Mouse (Mus musculus): ENCODE measurements at regions not wholly inside any gene's neighbourhood (a gene's known extent, or its start where the extent isn't known, plus 50 kb on each side); places are given as distances from the start of the nearest gene placed in this dataset.

DNA sequence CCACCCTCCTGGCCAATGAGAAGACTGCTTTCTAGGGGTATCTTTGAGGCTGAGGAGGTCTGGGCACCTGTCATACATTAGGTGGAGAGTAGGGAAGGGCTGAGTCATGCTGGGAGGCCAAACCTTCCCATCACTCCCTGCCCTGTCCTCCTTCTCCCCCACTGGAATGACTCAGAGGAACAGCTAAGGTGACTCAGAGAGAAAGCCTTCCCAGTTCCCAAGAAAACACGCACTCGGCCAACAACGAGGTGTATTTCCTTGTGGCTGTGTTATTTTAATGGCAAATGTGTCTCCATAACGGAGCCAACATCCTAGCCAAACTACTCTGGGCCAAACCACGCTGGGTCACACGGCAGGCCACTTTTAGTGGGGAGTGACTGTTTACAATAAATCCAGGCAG is 124.0 kb upstream of the Cdkn3 start:
- peaks cover 4% of the 10 kb centered on the region; the same call in 1 of the 2 replicates for H3K4me1 ChIP-seq
- H3K27me3 ChIP-seq, result no peaks in the 10 kb centered on the region
- H3K27ac ChIP-seq, result no peak overlapping the region
- no peak overlapping the region for H3K9ac ChIP-seq
- 84% methylated on average over 6 of the region's 6 CpGs for WGBS
- ATAC-seq (ENCODE audit: insufficient number of reproducible peaks, insufficient read depth, low FRiP score, low TSS enrichment), result no peak
- no peaks in the 10 kb centered on the region for H3K9me3 ChIP-seq
- H3K36me3 ChIP-seq, result no peaks in the 10 kb centered on the region
- no peak overlapping the region for H3K4me3 ChIP-seq
- no peak overlapping the region for H3K4me2 ChIP-seq (replicated peaks)

- peaks cover 4% of the 10 kb centered on the region; the same call in 1 of the 2 replicates for H3K4me1 ChIP-seq
- H3K9ac ChIP-seq, result no peak overlapping the region
- WGBS, result 80% methylated on average over 3 of the region's 3 CpGs
- ATAC-seq (ENCODE audit: insufficient number of reproducible peaks, insufficient read depth, low FRiP score, low TSS enrichment), result no peak
- no peaks in the 10 kb centered on the region for H3K27me3 ChIP-seq
- no peak overlapping the region for H3K4me3 ChIP-seq
- H3K4me2 ChIP-seq (replicated peaks), result no peak overlapping the region
- H3K36me3 ChIP-seq, result no peaks in the 10 kb centered on the region
- no peaks in the 10 kb centered on the region for H3K9me3 ChIP-seq
- no peak overlapping the region for H3K27ac ChIP-seq
Observed at GRCm38 (mm10) chr14:46635322-46635721, 125.0 kb upstream of the Cdkn3 start.

GRCm38 (mm10) chr14:46634656-46635244 is 125.6 kb upstream of the Cdkn3 start:
- 72% methylated on average over 12 of the region's 12 CpGs for WGBS
- no peak for ATAC-seq (ENCODE audit: insufficient number of reproducible peaks, insufficient read depth, low FRiP score, low TSS enrichment)
- Histone ChIP-seq H3K27me3 (no peaks in the 10 kb centered on the region), H3K4me3 (no peak overlapping the region), H3K4me2 (replicated peaks) (no peak overlapping the region), H3K4me1 (peaks cover 4% of the 10 kb centered on the region; the same call in 1 of the 2 replicates), H3K27ac (no peak overlapping the region), H3K9me3 (no peaks in the 10 kb centered on the region), H3K9ac (no peak overlapping the region), H3K36me3 (no peaks in the 10 kb centered on the region)

DNA sequence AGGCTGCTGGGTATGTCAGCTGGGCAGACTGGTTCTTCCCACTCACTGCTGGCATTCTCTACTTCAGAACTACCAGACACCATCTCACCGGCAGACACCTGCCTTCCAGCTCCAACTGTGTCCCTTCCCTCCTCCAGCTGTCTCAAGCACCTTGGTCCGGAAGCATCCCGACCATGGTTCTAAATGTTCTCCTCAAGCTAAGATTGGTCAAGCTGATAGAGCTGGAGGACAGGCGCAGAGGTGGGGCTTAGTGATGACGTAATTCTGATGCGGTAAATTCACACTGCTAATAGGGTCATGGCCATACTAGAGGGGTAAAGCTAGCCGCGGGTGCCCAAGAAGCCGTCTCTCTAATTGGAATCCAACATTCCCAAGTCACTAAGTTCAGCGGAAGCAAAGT is 126.1 kb upstream of the Cdkn3 start:
- H3K4me2 ChIP-seq (replicated peaks), result no peak overlapping the region
- ATAC-seq (ENCODE audit: insufficient number of reproducible peaks, insufficient read depth, low FRiP score, low TSS enrichment), result no peak
- H3K4me1 ChIP-seq, result peaks cover 4% of the 10 kb centered on the region; the same call in 1 of the 2 replicates
- WGBS, result 93% methylated on average over 10 of the region's 10 CpGs
- no peaks in the 10 kb centered on the region for H3K27me3 ChIP-seq
- H3K36me3 ChIP-seq, result no peaks in the 10 kb centered on the region
- H3K9me3 ChIP-seq, result no peaks in the 10 kb centered on the region
- H3K9ac ChIP-seq, result no peak overlapping the region
- H3K4me3 ChIP-seq, result no peak overlapping the region
- H3K27ac ChIP-seq, result no peak overlapping the region

DNA sequence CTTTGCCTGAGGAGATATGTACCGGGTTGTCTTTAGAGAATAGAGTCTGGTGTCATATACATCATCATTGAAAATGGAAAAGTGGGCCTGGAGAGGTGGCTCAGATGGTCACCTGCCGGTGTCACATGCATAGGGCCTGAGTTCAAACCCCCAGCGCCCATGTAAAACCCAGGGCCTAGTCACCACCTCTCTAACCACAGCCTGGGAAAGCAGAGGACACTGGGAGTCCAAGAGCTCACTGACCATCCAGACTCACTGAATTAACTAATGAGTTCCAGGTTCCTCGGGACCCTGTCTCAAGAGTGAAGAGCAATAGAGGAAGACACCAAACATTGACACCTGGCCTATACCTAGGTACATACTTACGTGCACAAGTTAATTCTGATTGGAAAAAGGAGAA is 132.7 kb upstream of the Cdkn3 start:
- Histone ChIP-seq H3K36me3 (no peaks in the 10 kb centered on the region), H3K9me3 (no peaks in the 10 kb centered on the region), H3K4me2 (replicated peaks) (no peak overlapping the region), H3K4me3 (no peak overlapping the region), H3K4me1 (no peaks in the 10 kb centered on the region), H3K27me3 (no peaks in the 10 kb centered on the region), H3K9ac (no peak overlapping the region), H3K27ac (no peak overlapping the region)
- WGBS, result 92% methylated on average over 5 of the region's 5 CpGs
- ATAC-seq (ENCODE audit: insufficient number of reproducible peaks, insufficient read depth, low FRiP score, low TSS enrichment), result no peak

DNA sequence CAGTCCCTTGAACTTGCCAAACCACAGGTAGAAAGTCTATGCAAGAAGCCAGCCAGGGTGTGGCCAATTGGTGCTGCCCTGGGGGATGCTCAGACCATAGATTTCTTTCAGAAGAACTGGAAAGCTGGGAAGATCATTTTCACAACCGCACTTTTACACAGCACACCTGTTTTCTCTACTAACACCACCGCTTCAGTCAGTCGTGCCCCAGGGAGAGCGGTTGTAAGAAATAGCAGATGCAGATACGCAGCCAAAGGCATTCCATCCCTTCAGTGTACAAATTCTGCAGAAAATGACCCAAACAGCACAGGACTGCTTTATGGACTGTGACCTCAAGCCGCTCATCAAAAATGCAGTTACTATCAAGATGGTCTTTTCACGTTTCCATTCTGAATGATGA is 134.6 kb upstream of the Cdkn3 start:
- Histone ChIP-seq H3K27me3 (no peaks in the 10 kb centered on the region), H3K4me2 (replicated peaks) (no peak overlapping the region), H3K4me1 (no peaks in the 10 kb centered on the region), H3K4me3 (no peak overlapping the region), H3K27ac (no peak overlapping the region), H3K9ac (no peak overlapping the region), H3K9me3 (no peaks in the 10 kb centered on the region), H3K36me3 (no peaks in the 10 kb centered on the region)
- no peak for ATAC-seq (ENCODE audit: insufficient number of reproducible peaks, insufficient read depth, low FRiP score, low TSS enrichment)
- 62% methylated on average over 7 of the region's 7 CpGs for WGBS

GRCm38 (mm10) chr14:46623645-46624044 is 136.7 kb upstream of the Cdkn3 start:
- Histone ChIP-seq H3K27ac (no peak overlapping the region), H3K36me3 (no peaks in the 10 kb centered on the region), H3K9ac (no peak overlapping the region), H3K4me3 (no peak overlapping the region), H3K4me2 (replicated peaks) (no peak overlapping the region), H3K4me1 (no peaks in the 10 kb centered on the region), H3K9me3 (no peaks in the 10 kb centered on the region), H3K27me3 (no peaks in the 10 kb centered on the region)
- no peak for ATAC-seq (ENCODE audit: insufficient number of reproducible peaks, insufficient read depth, low FRiP score, low TSS enrichment)
- WGBS, result 89% methylated on average over 2 of the region's 2 CpGs

DNA sequence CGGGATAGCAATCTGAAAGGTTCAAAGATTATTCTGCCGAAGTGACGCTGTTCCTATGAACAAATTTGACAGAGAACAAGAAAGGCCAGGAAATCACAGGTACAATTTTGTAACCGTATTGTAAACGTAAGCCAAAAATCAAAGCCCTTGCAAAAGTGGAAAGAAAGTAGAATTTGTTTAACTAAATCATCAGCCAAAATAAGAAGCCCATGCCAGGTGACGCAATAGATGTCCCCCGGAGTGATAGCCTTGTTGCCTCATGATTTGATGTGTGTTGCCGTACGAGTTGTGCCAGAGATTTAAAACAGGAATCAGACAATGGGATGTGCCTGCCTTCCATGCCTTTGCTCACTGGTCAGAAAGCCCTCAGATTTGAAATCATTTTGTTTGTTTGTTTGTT is 144.3 kb upstream of the Cdkn3 start:
- H3K27me3 ChIP-seq, result 0 out of 2 replicates have a peak, but pooled peaks cover 3% of the 10 kb centered on the region
- 0 out of 2 replicates have a peak, but pooled peaks cover 2% of the 10 kb centered on the region for H3K9me3 ChIP-seq
- no peak for ATAC-seq (ENCODE audit: insufficient number of reproducible peaks, insufficient read depth, low FRiP score, low TSS enrichment)
- no peak overlapping the region for H3K27ac ChIP-seq
- WGBS, result 79% methylated on average over 9 of the region's 9 CpGs
- H3K4me3 ChIP-seq, result no peak overlapping the region
- H3K4me2 ChIP-seq (replicated peaks), result no peak overlapping the region
- H3K9ac ChIP-seq, result no peak overlapping the region
- H3K36me3 ChIP-seq, result no peaks in the 10 kb centered on the region
- H3K4me1 ChIP-seq, result peaks cover 9% of the 10 kb centered on the region; the same call in 1 of the 2 replicates

GRCm38 (mm10) chr14:46614936-46615335 is 145.4 kb upstream of the Cdkn3 start:
- peaks cover 16% of the 10 kb centered on the region for H3K4me1 ChIP-seq
- no peaks in the 10 kb centered on the region for H3K36me3 ChIP-seq
- H3K27ac ChIP-seq, result no peak overlapping the region
- no peak overlapping the region for H3K4me3 ChIP-seq
- H3K9me3 ChIP-seq, result 0 out of 2 replicates have a peak, but pooled peaks cover 2% of the 10 kb centered on the region
- H3K27me3 ChIP-seq, result 0 out of 2 replicates have a peak, but pooled peaks cover 3% of the 10 kb centered on the region
- 76% methylated on average over 4 of the region's 4 CpGs for WGBS
- no peak overlapping the region for H3K9ac ChIP-seq
- ATAC-seq (ENCODE audit: insufficient number of reproducible peaks, insufficient read depth, low FRiP score, low TSS enrichment), result no peak
- H3K4me2 ChIP-seq (replicated peaks), result no peak overlapping the region

DNA sequence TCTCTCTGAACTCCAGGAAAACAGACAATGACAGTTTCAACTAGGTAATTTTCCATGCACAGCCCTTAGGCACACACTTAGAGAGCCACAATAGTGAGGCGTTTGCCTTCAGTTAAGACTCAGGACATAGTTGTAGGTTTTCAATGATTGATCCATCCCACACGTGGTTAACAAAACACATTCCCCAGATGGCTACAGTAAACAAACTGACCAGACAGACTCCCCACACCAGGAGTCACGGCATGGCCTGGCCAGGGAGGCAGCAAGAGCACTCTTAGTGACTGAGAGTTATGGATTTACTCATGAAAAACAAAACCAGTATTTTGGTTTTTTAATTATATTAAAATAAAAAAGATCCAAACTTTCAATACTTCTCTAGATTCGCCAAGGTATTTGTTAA is 146.6 kb upstream of the Cdkn3 start:
- Histone ChIP-seq H3K4me3 (no peak overlapping the region), H3K36me3 (no peaks in the 10 kb centered on the region), H3K27ac (no peak overlapping the region), H3K4me2 (replicated peaks) (no peak overlapping the region), H3K9ac (no peak overlapping the region), H3K9me3 (0 out of 2 replicates have a peak, but pooled peaks cover 2% of the 10 kb centered on the region), H3K4me1 (peaks cover 18% of the 10 kb centered on the region), H3K27me3 (peaks cover 3% of the 10 kb centered on the region; the same call in 1 of the 2 replicates)
- 35% methylated on average over 4 of the region's 4 CpGs for WGBS
- no peak for ATAC-seq (ENCODE audit: insufficient number of reproducible peaks, insufficient read depth, low FRiP score, low TSS enrichment)

GRCm38 (mm10) chr14:46613211-46613610 is 147.1 kb upstream of the Cdkn3 start:
- H3K9ac ChIP-seq, result no peak overlapping the region
- no peak overlapping the region for H3K27ac ChIP-seq
- H3K36me3 ChIP-seq, result no peaks in the 10 kb centered on the region
- H3K4me1 ChIP-seq, result peaks cover 18% of the 10 kb centered on the region
- ATAC-seq (ENCODE audit: insufficient number of reproducible peaks, insufficient read depth, low FRiP score, low TSS enrichment), result no peak
- H3K9me3 ChIP-seq, result 0 out of 2 replicates have a peak, but pooled peaks cover 2% of the 10 kb centered on the region
- WGBS, result 73% methylated on average over 8 of the region's 8 CpGs
- H3K27me3 ChIP-seq, result peaks cover 3% of the 10 kb centered on the region; the same call in 1 of the 2 replicates
- no peak overlapping the region for H3K4me3 ChIP-seq
- H3K4me2 ChIP-seq (replicated peaks), result no peak overlapping the region

DNA sequence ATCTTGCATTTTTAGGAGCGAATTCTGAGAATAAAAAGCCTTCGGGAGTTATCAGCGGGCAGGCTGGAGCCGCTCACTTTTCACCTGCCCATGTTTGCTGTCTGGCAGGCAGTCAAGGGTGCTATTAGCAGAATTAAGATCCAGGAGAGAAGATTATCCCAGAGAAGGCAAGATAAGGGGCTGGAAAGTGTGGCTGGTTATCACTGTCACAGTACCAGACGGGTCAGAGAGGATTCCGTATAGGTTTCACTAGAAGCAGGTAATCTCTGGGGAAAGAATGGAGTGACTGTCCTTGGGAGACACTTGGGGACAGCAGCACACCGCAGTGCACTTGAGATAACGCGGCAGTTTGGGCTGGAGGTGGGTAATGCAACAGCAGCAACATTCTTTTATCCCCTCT is 147.8 kb upstream of the Cdkn3 start:
- ATAC-seq (ENCODE audit: insufficient number of reproducible peaks, insufficient read depth, low FRiP score, low TSS enrichment), result no peak
- H3K9me3 ChIP-seq, result no peaks in the 10 kb centered on the region

More for the DNA sequence above, 147.8 kb upstream of the Cdkn3 start:
- H3K4me3 ChIP-seq, result no peak overlapping the region
- no peak overlapping the region for H3K4me2 ChIP-seq (replicated peaks)
- no peak overlapping the region for H3K27ac ChIP-seq
- 60% methylated on average over 9 of the region's 9 CpGs for WGBS
- no peaks in the 10 kb centered on the region for H3K36me3 ChIP-seq
- peaks cover 18% of the 10 kb centered on the region for H3K4me1 ChIP-seq
- H3K27me3 ChIP-seq, result peaks cover 7% of the 10 kb centered on the region; the same call in 1 of the 2 replicates
- H3K9ac ChIP-seq, result no peak overlapping the region
